ENCODE assay signal across 9 mouse cellular contexts in genomic region chr17:56108334-56109044, GRCm38 (mm10). TPM values are rescaled to one million over a fixed set of nuclear protein-coding genes. Genes with fewer than 3 reads are reported as not detected.
DNase-seq lines count a peak whose midpoint lies in the region; ATAC-seq lines count a peak whose summit lies in the region.
"Had no signal": no experiment of that assay in that cellular context is flagged by ENCODE, and none has a peak within 500 bp of the region (broad histone marks: within the 10 kb centered on the region; RNA-seq: fewer than 3 reads in every experiment).

No protein-coding gene starts in this region.

- no peaks in the 10 kb centered on the region for H3K4me1 ChIP-seq in midbrain, embryonic 14.5 days (ENCODE audit: control insufficient read depth, insufficient read depth, low read length)
- H3K4me1 ChIP-seq in neural tube, embryonic 15.5 days = no peaks in the 10 kb centered on the region
- H3K4me1 ChIP-seq: hindbrain, embryonic 15.5 days had no signal

- 83% methylated on average over 6 of the region's 6 CpGs for WGBS in midbrain, embryonic 14.5 days
- 85% methylated on average over 6 of the region's 6 CpGs for WGBS in neural tube, embryonic 15.5 days

- H3K9me3 ChIP-seq in midbrain, embryonic 14.5 days (ENCODE audit: control insufficient read depth, low read length) = no peaks in the 10 kb centered on the region
- no peaks in the 10 kb centered on the region for H3K9me3 ChIP-seq in neural tube, embryonic 15.5 days (replicated peaks)
- H3K9me3 ChIP-seq: hindbrain, embryonic 15.5 days had no signal

- no peak overlapping the region for H3K9ac ChIP-seq in midbrain, embryonic 14.5 days (replicated peaks; ENCODE audit: low read length)
- H3K9ac ChIP-seq in neural tube, embryonic 15.5 days (replicated peaks) = no peak overlapping the region
- H3K9ac ChIP-seq: hindbrain, embryonic 15.5 days had no signal

- ATAC-seq in midbrain, embryonic 14.5 days (ENCODE audit: low FRiP score, low TSS enrichment) = no peak
- no peak for ATAC-seq in neural tube, embryonic 15.5 days (ENCODE audit: low FRiP score)

- H3K27me3 ChIP-seq in midbrain, embryonic 14.5 days (ENCODE audit: control insufficient read depth, insufficient read depth, low read length) = no peaks in the 10 kb centered on the region
- H3K27me3 ChIP-seq in neural tube, embryonic 15.5 days (replicated peaks) = no peaks in the 10 kb centered on the region
- H3K27me3 ChIP-seq: hindbrain, embryonic 15.5 days had no signal

- peak; percentile 85 to 91 for DNase-seq in adrenal gland, adult (ENCODE audit: inconsistent age in 2 of 2, low spot score in 1 of 2)
- no peak for DNase-seq in adrenal gland, postnatal 4 days (ENCODE audit: low spot score in 2 of 2)
- DNase-seq in right cerebral cortex, postnatal 36 days (ENCODE audit: low spot score in 2 of 2) = peak; percentile 76
- no peak for DNase-seq in right cerebral cortex, postnatal 14 days
- DNase-seq in layer of hippocampus, postnatal 10 days (ENCODE audit: low spot score in 2 of 2) = peak; percentile 50 to 57
- DNase-seq in telencephalon, adult 2 months (ENCODE audit: low read depth, low spot score) = peak; percentile 27
- no peak for DNase-seq in midbrain, embryonic 14.5 days

- H3K4me2 ChIP-seq in midbrain, embryonic 14.5 days (ENCODE audit: low read length) = no peak overlapping the region
- H3K4me2 ChIP-seq in neural tube, embryonic 15.5 days = no peak overlapping the region
- H3K4me2 ChIP-seq: hindbrain, embryonic 15.5 days had no signal

- no peak overlapping the region for H3K27ac ChIP-seq in midbrain, embryonic 14.5 days (replicated peaks; ENCODE audit: low read depth, low read length)
- H3K27ac ChIP-seq in neural tube, embryonic 15.5 days (replicated peaks) = no peak overlapping the region
- H3K27ac ChIP-seq: hindbrain, embryonic 15.5 days had no signal

- peaks cover 6% of the 10 kb centered on the region for H3K36me3 ChIP-seq in midbrain, embryonic 14.5 days (ENCODE audit: control insufficient read depth, insufficient read depth, low read length)
- H3K36me3 ChIP-seq in neural tube, embryonic 15.5 days = peaks cover 5% of the 10 kb centered on the region

- H3K4me3 ChIP-seq in midbrain, embryonic 14.5 days (replicated peaks; ENCODE audit: low read depth, low read length) = no peak overlapping the region
- H3K4me3 ChIP-seq in neural tube, embryonic 15.5 days (replicated peaks) = no peak overlapping the region
- H3K4me3 ChIP-seq: hindbrain, embryonic 15.5 days had no signal

RNA-seq across cellular contexts. Expression of gene Plin4, which starts 1.1 kb away (rescaled TPM):
- 10 to 100 TPM; 29.9 to 37.0 TPM for total RNA-seq in adrenal gland, postnatal 4 days (2021)
- under 1 TPM; 0.43 to 0.51 TPM for total RNA-seq in layer of hippocampus, postnatal 10 days (2021)
- 0.13 TPM in 2 replicates for polyA plus RNA-seq in midbrain, embryonic 14.5 days (2014; fragmentation: Nextera tagmentation; extraction: Ambion mirVana)
- polyA plus RNA-seq in neural tube, embryonic 15.5 days (2015; fragmentation: Nextera tagmentation; extraction: Ambion mirVana) = 0.09 and 0.10 TPM in 2 replicates

RNA-seq across cellular contexts. Expression of gene Plin5, which starts 8.9 kb away (rescaled TPM):
- 10 to 100 TPM; 23.1 to 30.6 TPM for total RNA-seq in adrenal gland, postnatal 4 days (2021)
- total RNA-seq in layer of hippocampus, postnatal 10 days (2021) = 1 to 10 TPM; 1.0 to 1.7 TPM
- polyA plus RNA-seq in midbrain, embryonic 14.5 days (2014; fragmentation: Nextera tagmentation; extraction: Ambion mirVana) = 0.55 and 1.0 TPM in 2 replicates
- 2.4 and 2.7 TPM in 2 replicates for polyA plus RNA-seq in neural tube, embryonic 15.5 days (2015; fragmentation: Nextera tagmentation; extraction: Ambion mirVana)

RNA-seq across cellular contexts. Expression of gene Lrg1, which starts 13.3 kb away (rescaled TPM):
- total RNA-seq in adrenal gland, postnatal 4 days (2021) = 10 to 100 TPM in 1 of 2 experiments, 1 to 10 TPM in 1; 5.5 to 10.1 TPM
- not detected for total RNA-seq in layer of hippocampus, postnatal 10 days (2021)
- 0.15 and 0.34 TPM in 2 replicates for polyA plus RNA-seq in midbrain, embryonic 14.5 days (2014; fragmentation: Nextera tagmentation; extraction: Ambion mirVana)
- polyA plus RNA-seq in neural tube, embryonic 15.5 days (2015; fragmentation: Nextera tagmentation; extraction: Ambion mirVana) = 0.22 and 0.63 TPM in 2 replicates

RNA-seq across cellular contexts. Expression of gene Hdgfl2, which starts 29.1 kb away (rescaled TPM):
- 10 to 100 TPM; 73.1 to 85.1 TPM for total RNA-seq in adrenal gland, postnatal 4 days (2021)
- total RNA-seq in layer of hippocampus, postnatal 10 days (2021) = 100 to 1,000 TPM in 1 of 2 experiments, 10 to 100 TPM in 1; 99.8 to 115 TPM
- 106 and 113 TPM in 2 replicates for polyA plus RNA-seq in midbrain, embryonic 14.5 days (2014; fragmentation: Nextera tagmentation; extraction: Ambion mirVana)
- polyA plus RNA-seq in neural tube, embryonic 15.5 days (2015; fragmentation: Nextera tagmentation; extraction: Ambion mirVana) = 124 and 134 TPM in 2 replicates

RNA-seq across cellular contexts. Expression of gene Sema6b, which starts 31.7 kb away (rescaled TPM):
- 10 to 100 TPM in 1 of 2 experiments, 1 to 10 TPM in 1; 9.6 to 12.2 TPM for total RNA-seq in adrenal gland, postnatal 4 days (2021)
- total RNA-seq in layer of hippocampus, postnatal 10 days (2021) = 100 to 1,000 TPM; 117 to 125 TPM
- polyA plus RNA-seq in midbrain, embryonic 14.5 days (2014; fragmentation: Nextera tagmentation; extraction: Ambion mirVana) = 16.4 and 18.2 TPM in 2 replicates
- 12.3 and 16.2 TPM in 2 replicates for polyA plus RNA-seq in neural tube, embryonic 15.5 days (2015; fragmentation: Nextera tagmentation; extraction: Ambion mirVana)

Comparison
In these comparisons a context has a peak if more than half of its experiments do, and no peak if none do; other contexts are left out.
1. DNase-seq: peak in adrenal gland, adult (2 of 2), right cerebral cortex, postnatal 36 days (2 of 2), layer of hippocampus, postnatal 10 days (2 of 2) and telencephalon, adult 2 months (single experiment); none in adrenal gland, postnatal 4 days (0 of 2), right cerebral cortex, postnatal 14 days (single experiment) and midbrain, embryonic 14.5 days (single experiment).
2. RNA of gene Plin4, which starts 1.1 kb away (total RNA-seq): 29.9 to 37.0 TPM in adrenal gland, postnatal 4 days; 0.43 to 0.51 TPM in layer of hippocampus, postnatal 10 days; every median in the first group is over 10 times any median in the second.
3. RNA of gene Plin5, which starts 8.9 kb away (total RNA-seq): 23.1 to 30.6 TPM in adrenal gland, postnatal 4 days; 1.0 to 1.7 TPM in layer of hippocampus, postnatal 10 days; every median in the first group is over 4 times any median in the second.
4. RNA of gene Lrg1, which starts 13.3 kb away (total RNA-seq): 5.5 to 10.1 TPM in adrenal gland, postnatal 4 days; not detected in layer of hippocampus, postnatal 10 days; every median in the first group is over 4 times any median in the second.